Mouse (Mus musculus) spleen, adult 2 months (tissue): Measurements from ENCODE around the gene Tubb3. TPM values are rescaled to one million over a fixed set of nuclear protein-coding genes. Genes with fewer than 3 reads are reported as not detected.
"Not testable (repeated sequence)": the region's sequence is repeated elsewhere in the genome, so short reads cannot be mapped to it uniquely, and the experiment has no call there.

Experiments
- DNase-seq, 2 experiments: peaks; one replicate each; pipeline versions ENCODE4 v3.0.0 to v3.0.0-alpha.2; 2012 to 2021; ENCODE audit warnings: low spot score in 2 of 2, low read depth in 1 of 2
- H3K27ac ChIP-seq: fragments of 200-500 bp; 2 replicates; pipeline ENCODE4 v1.5.1; 2012; ENCODE audit warnings: low read length, inconsistent platforms; ENCODE audit not compliant: insufficient read depth
- H3K27me3 ChIP-seq: fragments of 200-500 bp; 2 replicates; pipeline ENCODE4 v1.6.1; 2012; ENCODE audit warnings: mild to moderate bottlenecking, moderate library complexity, low read length, inconsistent platforms; ENCODE audit not compliant: control insufficient read depth, insufficient read depth
- H3K36me3 ChIP-seq: fragments of 200-500 bp; 2 replicates; pipeline ENCODE4 v1.6.1; 2012; ENCODE audit warnings: mild to moderate bottlenecking, low read length, inconsistent platforms; ENCODE audit not compliant: control insufficient read depth, insufficient read depth
- H3K4me1 ChIP-seq: fragments of 200-500 bp; 2 replicates; pipeline ENCODE4 v1.6.1; 2011; ENCODE audit warnings: inconsistent platforms; ENCODE audit not compliant: control insufficient read depth, insufficient read depth, insufficient read length
- H3K4me3 ChIP-seq: fragments of 200-500 bp; 2 replicates; pipeline ENCODE4 v1.5.1; 2011; ENCODE audit warnings: mild to moderate bottlenecking, inconsistent platforms; ENCODE audit not compliant: insufficient read depth, insufficient read length; ENCODE audit errors: extremely low read depth
- CTCF ChIP-seq: fragments of 200-500 bp; IDR thresholded peaks from 2 replicates; pipeline ENCODE4 v1.5.1; 2011; ENCODE audit warnings: mild to moderate bottlenecking, inconsistent platforms; ENCODE audit not compliant: insufficient read depth, insufficient read length, insufficient replicate concordance; ENCODE audit errors: extremely low read depth
- POLR2A ChIP-seq: fragments of 200-500 bp; IDR thresholded peaks from 2 replicates; pipeline ENCODE4 v1.6.1; 2011; ENCODE audit warnings: low read depth, low read length, inconsistent platforms
- WGBS: fragments of 180-500 bp; shearing (Covaris S2); methylation state at CpG from one replicate; pipeline ENCODE4 v1.1.7; 2018; 5-methylcytosine and 5-hydroxymethylcytosine counted together
- polyA plus RNA-seq: library from polyadenylated mRNA; depleted of rRNA; stranded (reverse); fragments of >200 nt; gene quantifications from 2 replicates; pipeline ENCODE4 v1.2.3, GENCODE M21; 2012

The Tubb3 gene
- polyA plus RNA-seq, 1 experiment = 2.7 TPM

DNA sequence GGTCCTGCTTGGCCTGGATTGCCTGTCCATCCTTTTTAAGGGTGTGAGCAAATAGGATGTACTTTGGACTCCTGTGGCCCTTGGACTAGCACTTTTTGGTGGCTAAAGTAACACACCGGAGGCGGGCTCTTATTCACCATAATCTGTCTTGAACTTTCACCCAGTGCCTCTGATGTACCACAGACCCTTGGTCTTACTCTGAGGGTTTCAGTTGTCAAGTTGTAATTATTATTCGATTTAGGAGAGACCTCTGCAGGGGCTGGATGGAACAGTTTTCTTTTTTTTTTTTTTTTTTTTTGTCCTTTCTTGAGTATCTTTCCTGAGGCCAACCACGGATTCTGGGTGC is 32.3 kb downstream of the Tubb3 start:
- WGBS = 6% methylated on average over 4 of the region's 4 CpGs
- no peaks in the 10 kb centered on the region for H3K36me3 ChIP-seq
- DNase-seq = no peak
- H3K27me3 ChIP-seq = no peaks in the 10 kb centered on the region
- TF ChIP-seq CTCF (no peak), POLR2A (no peak)
- H3K4me3 ChIP-seq = peak overlapping the region; percentile 85
- no peak overlapping the region for H3K27ac ChIP-seq
- H3K4me1 ChIP-seq = no peaks in the 10 kb centered on the region

DNA sequence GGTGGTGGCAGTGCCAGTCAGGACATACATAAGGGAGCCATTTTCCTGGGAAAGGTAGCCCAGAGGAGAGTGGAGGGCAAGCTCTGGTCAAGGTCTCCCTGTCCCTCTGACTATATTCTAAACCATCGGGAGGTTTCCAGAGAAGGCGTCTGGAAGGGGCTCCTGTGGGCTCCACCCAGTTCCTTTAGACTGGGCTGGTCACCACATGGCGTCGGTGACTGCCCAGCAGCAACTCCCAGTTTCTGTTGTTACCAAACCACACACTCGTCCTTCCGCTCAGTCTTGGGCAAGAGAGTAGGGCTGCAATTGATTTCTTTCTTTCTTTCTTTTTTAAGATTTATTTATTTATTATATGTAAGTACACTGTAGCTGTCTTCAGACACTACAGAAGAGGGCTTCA is 32.9 kb downstream of the Tubb3 start:
- WGBS = 69% methylated on average over 6 of the region's 6 CpGs
- H3K27ac ChIP-seq = no peak overlapping the region
- H3K4me1 ChIP-seq = no peaks in the 10 kb centered on the region
- TF ChIP-seq CTCF (no peak), POLR2A (no peak)
- H3K36me3 ChIP-seq = no peaks in the 10 kb centered on the region
- no peak overlapping the region for H3K4me3 ChIP-seq
- no peaks in the 10 kb centered on the region for H3K27me3 ChIP-seq
- no peak for DNase-seq

DNA sequence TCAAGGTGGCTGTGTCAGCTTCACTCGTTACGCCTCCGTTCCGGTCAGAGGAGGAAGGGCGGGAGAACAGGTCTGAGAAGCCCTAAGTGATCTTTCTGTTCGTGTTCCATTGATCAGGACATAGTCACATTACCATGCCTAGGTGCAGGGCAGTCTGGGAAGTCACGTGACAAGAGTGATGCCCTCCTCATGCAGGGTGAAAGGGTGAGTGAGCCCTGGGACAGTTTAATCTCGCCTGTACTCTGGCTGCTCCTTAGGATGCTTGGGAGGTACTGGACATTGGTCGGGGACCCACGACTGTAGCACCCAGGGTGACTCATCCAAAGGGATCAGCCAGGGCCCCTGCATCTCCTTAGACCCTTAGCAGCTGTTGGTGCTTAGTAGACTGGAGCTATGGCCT is 34.8 kb downstream of the Tubb3 start:
- Histone ChIP-seq H3K36me3 (no peaks in the 10 kb centered on the region), H3K27me3 (no peaks in the 10 kb centered on the region), H3K4me3 (no peak overlapping the region), H3K4me1 (no peaks in the 10 kb centered on the region), H3K27ac (no peak overlapping the region)
- WGBS = 91% methylated on average over 10 of the region's 10 CpGs
- no peak for TF ChIP-seq POLR2A
- no peak for TF ChIP-seq CTCF
- DNase-seq = no peak

DNA sequence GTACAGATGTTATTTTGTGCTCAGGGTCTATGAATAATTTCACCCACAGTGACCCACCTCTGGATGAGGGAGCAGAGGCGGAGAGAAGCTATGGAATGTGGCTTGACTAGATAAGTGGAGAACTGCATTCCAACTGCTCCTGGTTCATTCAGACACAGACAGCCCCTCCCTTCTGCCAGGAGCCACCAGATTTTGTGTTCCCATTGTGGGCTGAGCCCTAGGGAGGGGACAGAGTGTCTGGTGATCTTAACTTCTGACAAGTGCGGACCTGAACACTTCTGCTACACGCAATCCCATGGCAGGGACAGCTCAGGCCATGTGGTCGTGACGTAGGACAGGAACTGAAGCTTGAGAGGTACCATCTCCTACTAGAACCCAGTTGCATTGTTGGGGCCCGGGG is 35.6 kb downstream of the Tubb3 start:
- no peak for TF ChIP-seq POLR2A
- no peak for TF ChIP-seq CTCF
- H3K36me3 ChIP-seq = no peaks in the 10 kb centered on the region
- no peak overlapping the region for H3K4me3 ChIP-seq
- DNase-seq = no peak
- 91% methylated on average over 6 of the region's 6 CpGs for WGBS
- no peaks in the 10 kb centered on the region for H3K4me1 ChIP-seq
- no peak overlapping the region for H3K27ac ChIP-seq
- no peaks in the 10 kb centered on the region for H3K27me3 ChIP-seq

DNA sequence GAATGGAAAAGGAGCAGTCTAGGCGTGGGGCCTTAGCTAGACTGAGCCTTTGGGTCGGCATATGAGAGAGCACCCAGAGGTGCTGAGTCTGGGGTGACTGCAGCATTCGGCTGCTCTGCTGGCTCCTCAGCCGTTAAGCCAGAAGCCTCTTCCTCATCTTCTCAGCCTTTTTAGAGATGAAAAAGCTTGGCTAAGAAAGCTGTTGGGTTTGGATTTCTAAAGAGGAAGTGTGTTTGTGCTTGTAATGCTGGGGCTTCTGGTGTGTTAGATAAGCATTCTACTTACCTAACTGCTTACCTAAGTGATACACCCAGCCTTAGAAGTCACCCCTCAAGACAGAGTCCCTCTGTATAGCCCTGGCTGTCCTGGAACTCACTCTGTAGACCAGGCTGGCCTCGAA is 39.6 kb downstream of the Tubb3 start:
- no peaks in the 10 kb centered on the region for H3K4me1 ChIP-seq
- H3K27me3 ChIP-seq = no peaks in the 10 kb centered on the region
- TF ChIP-seq POLR2A (no peak), CTCF (no peak)
- H3K4me3 ChIP-seq = no peak overlapping the region
- 22% methylated on average over 5 of the region's 5 CpGs for WGBS
- H3K27ac ChIP-seq = no peak overlapping the region
- no peak for DNase-seq
- H3K36me3 ChIP-seq = peaks cover 8% of the 10 kb centered on the region

DNA sequence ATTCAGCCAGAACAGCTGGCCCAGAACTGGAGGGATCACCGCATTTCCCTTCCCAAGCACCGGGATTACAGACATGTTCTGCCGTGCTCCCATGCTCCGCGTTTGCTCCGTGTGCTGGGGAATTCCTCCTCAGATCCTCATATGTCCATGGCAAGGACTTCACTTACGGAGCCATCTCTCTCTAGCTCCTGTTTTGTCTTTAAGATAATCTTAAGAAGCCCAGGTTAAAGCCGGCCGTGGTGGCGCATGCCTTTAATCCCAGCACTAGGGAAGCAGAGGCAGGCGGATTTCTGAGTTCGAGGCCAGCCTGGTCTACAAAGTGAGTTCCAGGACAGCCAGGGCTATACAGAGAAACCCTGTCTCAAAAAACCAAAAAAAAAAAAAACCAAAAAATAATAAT is 40.5 kb downstream of the Tubb3 start:
- H3K4me3 ChIP-seq, H3K36me3 ChIP-seq, H3K27me3 ChIP-seq, H3K4me1 ChIP-seq, H3K27ac ChIP-seq, DNase-seq: not testable (repeated sequence)
- 85% methylated on average over 12 of the region's 12 CpGs for WGBS

DNA sequence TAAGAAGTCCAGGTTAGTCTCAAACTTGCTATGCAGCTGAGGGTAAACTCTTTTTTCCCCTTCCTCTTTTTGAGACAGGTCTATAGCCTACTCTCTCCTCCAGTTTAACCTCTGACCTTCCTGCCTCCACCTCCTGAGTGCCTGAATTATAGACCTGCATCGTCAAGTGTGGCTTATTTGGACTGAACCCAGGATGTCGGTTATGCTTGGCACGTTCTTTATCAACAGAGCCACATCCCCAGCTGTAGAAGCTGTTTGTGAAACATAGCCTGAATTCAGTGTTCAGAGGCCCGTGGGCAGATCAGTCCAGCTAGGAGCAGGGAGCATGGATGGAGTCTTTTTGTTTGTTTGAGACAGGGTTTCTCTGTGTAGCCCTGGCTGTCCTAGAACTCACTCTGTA is 40.9 kb downstream of the Tubb3 start:
- no peaks in the 10 kb centered on the region for H3K27me3 ChIP-seq
- H3K36me3 ChIP-seq = peaks cover 9% of the 10 kb centered on the region
- WGBS = 29% methylated on average over 4 of the region's 4 CpGs
- no peak for DNase-seq
- no peak overlapping the region for H3K4me3 ChIP-seq
- no peak overlapping the region for H3K27ac ChIP-seq
- no peaks in the 10 kb centered on the region for H3K4me1 ChIP-seq
- TF ChIP-seq CTCF (no peak), POLR2A (no peak)

DNA sequence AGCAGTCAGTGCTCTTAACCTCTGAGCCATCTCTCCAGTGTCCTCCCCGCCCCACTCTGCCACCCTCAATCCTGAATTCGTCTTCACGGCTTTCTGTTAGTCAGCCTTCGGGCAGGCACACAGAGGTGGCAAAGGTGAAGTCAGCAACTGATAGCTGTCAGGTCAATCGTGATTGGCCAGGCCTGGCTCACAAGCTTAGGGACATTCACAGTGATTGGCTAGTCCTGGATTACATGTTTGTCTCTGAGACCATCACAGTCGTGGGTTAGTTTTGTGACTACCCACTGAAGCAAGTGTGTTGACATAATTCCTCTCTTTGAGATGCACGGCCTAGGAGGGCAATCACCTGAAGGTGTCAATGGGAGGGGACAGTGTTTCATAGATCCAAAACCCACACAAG is 42.1 kb downstream of the Tubb3 start:
- no peaks in the 10 kb centered on the region for H3K4me1 ChIP-seq

More for the DNA sequence above, 42.1 kb downstream of the Tubb3 start:
- TF ChIP-seq POLR2A (no peak), CTCF (no peak)
- WGBS = 79% methylated on average over 7 of the region's 7 CpGs
- Histone ChIP-seq H3K4me3 (no peak overlapping the region), H3K36me3 (peaks cover 11% of the 10 kb centered on the region), H3K27me3 (no peaks in the 10 kb centered on the region), H3K27ac (no peak overlapping the region)
- DNase-seq = no peak
